Mouse (Mus musculus): ENCODE measurements around the gene Gm340. TPM values are rescaled to one million over a fixed set of nuclear protein-coding genes. Genes with fewer than 3 reads are reported as not detected.

Gene Gm340
- polyA plus RNA-seq, 1 experiment from 2014 or later, result 2.7 TPM

GRCm38 (mm10) chr19:41620366-41621092 lies 38.4 kb downstream of the Gm340 start:
- no peak overlapping the region for H3K4me2 ChIP-seq (ENCODE audit: low read length)
- H3K9ac ChIP-seq (replicated peaks; ENCODE audit: low read depth, low read length), result no peak overlapping the region
- no peak for ATAC-seq
- H3K36me3 ChIP-seq (ENCODE audit: control insufficient read depth, insufficient read depth), result peaks cover 12% of the 10 kb centered on the region
- no peak overlapping the region for H3K27ac ChIP-seq (ENCODE audit: low read length)
- peaks cover 14% of the 10 kb centered on the region for H3K4me1 ChIP-seq (replicated peaks; ENCODE audit: control insufficient read depth, insufficient read depth, low read length)
- no peaks in the 10 kb centered on the region for H3K27me3 ChIP-seq (replicated peaks; ENCODE audit: control insufficient read depth, insufficient read depth, low read length)
- peaks cover 6% of the 10 kb centered on the region for H3K9me3 ChIP-seq (ENCODE audit: control insufficient read depth, low read length)
- 84% methylated on average over 14 of the region's 14 CpGs for WGBS
- no peak overlapping the region for H3K4me3 ChIP-seq (replicated peaks; ENCODE audit: low read length)

DNA sequence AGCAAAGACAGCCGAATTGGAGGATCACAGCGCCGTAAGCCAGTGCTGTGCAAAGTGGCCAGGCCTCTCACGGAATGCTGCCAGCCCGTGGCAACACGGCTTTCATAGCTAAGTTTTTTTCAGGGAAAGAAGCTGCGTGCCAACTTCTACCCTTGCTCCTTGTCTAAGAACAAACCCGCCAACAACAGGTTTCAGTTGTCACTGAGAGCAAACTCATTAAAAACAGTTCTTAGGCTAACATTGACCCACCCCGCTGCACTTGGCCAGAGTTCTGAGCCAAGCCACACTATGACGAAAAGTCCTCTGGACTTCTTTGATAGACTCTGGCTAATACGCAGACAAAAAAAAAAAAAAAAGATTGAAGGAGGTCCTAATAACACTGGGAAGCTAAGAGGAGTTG lies 46.8 kb downstream of the Gm340 start:
- ATAC-seq, result peak; percentile 51
- WGBS, result 37% methylated on average over 11 of the region's 11 CpGs

DNA sequence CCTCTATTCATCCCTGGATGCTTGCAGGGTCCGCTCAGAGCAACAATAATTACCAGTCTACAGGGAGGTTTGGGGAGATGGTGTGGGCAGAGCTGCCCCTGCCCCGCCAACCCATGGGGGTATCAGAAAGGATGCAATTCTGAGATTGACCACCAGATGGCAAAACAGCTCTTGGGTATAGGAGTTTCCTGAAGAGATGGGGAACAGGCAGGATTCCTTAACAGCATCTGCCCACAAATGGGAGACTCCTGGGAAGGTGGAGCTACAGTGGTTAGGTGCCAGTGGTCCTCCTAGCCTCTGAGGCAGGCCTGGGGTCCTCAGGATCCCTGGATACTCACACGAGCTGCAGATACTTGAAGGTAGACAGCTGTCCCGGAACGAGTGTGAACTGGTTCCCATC lies 47.4 kb downstream of the Gm340 start:
- Histone ChIP-seq H3K4me1 (replicated peaks; ENCODE audit: control insufficient read depth, insufficient read depth, low read length) (peaks cover 5% of the 10 kb centered on the region; the same call in 1 of the 2 replicates), H3K27ac (ENCODE audit: low read length) (no peak overlapping the region), H3K4me3 (replicated peaks; ENCODE audit: low read length) (no peak overlapping the region), H3K36me3 (ENCODE audit: control insufficient read depth, insufficient read depth) (peaks cover 13% of the 10 kb centered on the region), H3K9ac (replicated peaks; ENCODE audit: low read depth, low read length) (no peak overlapping the region), H3K27me3 (replicated peaks; ENCODE audit: control insufficient read depth, insufficient read depth, low read length) (no peaks in the 10 kb centered on the region), H3K9me3 (ENCODE audit: control insufficient read depth, low read length) (peaks cover 8% of the 10 kb centered on the region), H3K4me2 (ENCODE audit: low read length) (no peak overlapping the region)
- ATAC-seq, result peak; percentile 75
- 35% methylated on average over 5 of the region's 5 CpGs for WGBS

More for the DNA sequence above, 46.8 kb downstream of the Gm340 start:
- Histone ChIP-seq H3K4me3 (replicated peaks; ENCODE audit: low read length) (no peak overlapping the region), H3K27me3 (replicated peaks; ENCODE audit: control insufficient read depth, insufficient read depth, low read length) (no peaks in the 10 kb centered on the region), H3K9ac (replicated peaks; ENCODE audit: low read depth, low read length) (no peak overlapping the region), H3K36me3 (ENCODE audit: control insufficient read depth, insufficient read depth) (peaks cover 14% of the 10 kb centered on the region), H3K27ac (ENCODE audit: low read length) (no peak overlapping the region), H3K9me3 (ENCODE audit: control insufficient read depth, low read length) (peaks cover 8% of the 10 kb centered on the region), H3K4me1 (replicated peaks; ENCODE audit: control insufficient read depth, insufficient read depth, low read length) (peaks cover 5% of the 10 kb centered on the region; the same call in 1 of the 2 replicates), H3K4me2 (ENCODE audit: low read length) (no peak overlapping the region)

DNA sequence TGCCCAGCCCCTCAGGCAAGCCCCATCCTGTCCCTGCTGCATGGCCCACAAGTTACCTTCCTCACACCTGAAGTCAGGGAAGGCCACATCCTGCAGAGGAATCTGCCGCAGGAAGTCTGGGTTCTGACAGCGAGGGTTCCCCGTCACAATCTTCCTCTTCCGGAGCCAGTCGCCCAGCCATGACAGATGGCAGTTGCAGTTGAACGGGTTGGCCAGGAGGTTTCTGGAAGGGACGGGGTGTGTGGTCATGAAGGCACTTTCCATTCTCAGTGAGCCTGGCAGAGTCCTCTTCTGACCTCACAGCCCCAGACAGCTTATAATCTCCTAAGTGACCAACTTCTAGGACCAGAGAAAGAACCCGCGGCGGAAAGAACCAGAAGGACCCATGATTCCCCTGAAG lies 51.9 kb downstream of the Gm340 start:
- no peak for ATAC-seq
- Histone ChIP-seq H3K4me3 (replicated peaks; ENCODE audit: low read length) (no peak overlapping the region), H3K9me3 (ENCODE audit: control insufficient read depth, low read length) (no peaks in the 10 kb centered on the region), H3K36me3 (ENCODE audit: control insufficient read depth, insufficient read depth) (peaks cover 4% of the 10 kb centered on the region; the same call in 1 of the 2 replicates), H3K27me3 (replicated peaks; ENCODE audit: control insufficient read depth, insufficient read depth, low read length) (no peaks in the 10 kb centered on the region), H3K4me1 (replicated peaks; ENCODE audit: control insufficient read depth, insufficient read depth, low read length) (peaks cover 5% of the 10 kb centered on the region; the same call in 1 of the 2 replicates), H3K4me2 (ENCODE audit: low read length) (no peak overlapping the region), H3K9ac (replicated peaks; ENCODE audit: low read depth, low read length) (no peak overlapping the region), H3K27ac (ENCODE audit: low read length) (no peak overlapping the region)
- WGBS, result 92% methylated on average over 10 of the region's 10 CpGs

- ATAC-seq, result no peak
- H3K36me3 ChIP-seq (ENCODE audit: control insufficient read depth, insufficient read depth), result peaks cover 4% of the 10 kb centered on the region; the same call in 1 of the 2 replicates
Observed at GRCm38 (mm10) chr19:41634999-41635398, 52.8 kb downstream of the Gm340 start.

More at GRCm38 (mm10) chr19:41634999-41635398, 52.8 kb downstream of the Gm340 start:
- 50% methylated on average over 6 of the region's 6 CpGs for WGBS
- no peak overlapping the region for H3K27ac ChIP-seq (ENCODE audit: low read length)
- H3K9ac ChIP-seq (replicated peaks; ENCODE audit: low read depth, low read length), result no peak overlapping the region
- H3K9me3 ChIP-seq (ENCODE audit: control insufficient read depth, low read length), result no peaks in the 10 kb centered on the region
- H3K4me1 ChIP-seq (replicated peaks; ENCODE audit: control insufficient read depth, insufficient read depth, low read length), result peaks cover under 1% of the 10 kb centered on the region; the same call in 1 of the 2 replicates
- no peak overlapping the region for H3K4me3 ChIP-seq (replicated peaks; ENCODE audit: low read length)
- no peak overlapping the region for H3K4me2 ChIP-seq (ENCODE audit: low read length)
- no peaks in the 10 kb centered on the region for H3K27me3 ChIP-seq (replicated peaks; ENCODE audit: control insufficient read depth, insufficient read depth, low read length)

Small RNA genes lying within 50 kb of the gene (microRNA-seq; reads per million reads assigned to microRNA genes)
- not detected for gene Mir8091

Other genes starting within 250 kb of the Gm340 start
- gene Pik3ap1, start 197.3 kb upstream of the Gm340 start, polyA plus RNA-seq (2015; fragmentation: Nextera tagmentation; extraction: Ambion mirVana), result 1.9 and 2.0 TPM in 2 replicates
- gene Lcor, start 99.7 kb upstream of the Gm340 start, polyA plus RNA-seq (2015; fragmentation: Nextera tagmentation; extraction: Ambion mirVana), result 20.1 and 21.8 TPM in 2 replicates
- gene Slit1, start 161.3 kb downstream of the Gm340 start, polyA plus RNA-seq (2015; fragmentation: Nextera tagmentation; extraction: Ambion mirVana), result 18.2 and 21.3 TPM in 2 replicates
- 8.5 and 10.8 TPM in 2 replicates for gene Arhgap19, start 219.7 kb downstream of the Gm340 start, polyA plus RNA-seq (2015; fragmentation: Nextera tagmentation; extraction: Ambion mirVana)
- gene Frat1, start 247.6 kb downstream of the Gm340 start, polyA plus RNA-seq (2015; fragmentation: Nextera tagmentation; extraction: Ambion mirVana), result 28.9 and 31.9 TPM in 2 replicates

Data from forebrain, embryonic 16.5 days (tissue).